Mouse (Mus musculus) embryonic fibroblast, embryonic 13.5 days (primary cell): ENCODE measurements around the gene Ccser2. TPM values are rescaled to one million over a fixed set of nuclear protein-coding genes. Genes with fewer than 3 reads are reported as not detected.

ENCODE experiments used
- H3K27ac ChIP-seq: 2 replicates; pipeline ENCODE4 v1.5.1; 2012; ENCODE audit warnings: low read length, control low read depth, inconsistent platforms; ENCODE audit not compliant: insufficient read depth
- H3K4me1 ChIP-seq: 2 replicates; pipeline ENCODE4 v1.6.1; 2011; ENCODE audit warnings: low read length; ENCODE audit not compliant: control insufficient read depth, insufficient read depth
- H3K4me3 ChIP-seq: 2 replicates; pipeline ENCODE4 v1.5.1; 2011; ENCODE audit warnings: mild to moderate bottlenecking, control low read depth, low read length; ENCODE audit not compliant: insufficient read depth
- CTCF ChIP-seq: IDR thresholded peaks from 2 replicates; pipeline ENCODE4 v1.5.1; 2011; ENCODE audit warnings: mild to moderate bottlenecking, control low read depth, low read length, moderate library complexity, borderline replicate concordance; ENCODE audit not compliant: insufficient read depth
- POLR2A ChIP-seq: IDR thresholded peaks from 2 replicates; pipeline ENCODE4 v1.6.1; 2011; ENCODE audit warnings: low read depth, mild to moderate bottlenecking, control low read depth, low read length, moderate library complexity
- polyA plus RNA-seq: library from polyadenylated mRNA; stranded (reverse); fragments of >200 nt; gene quantifications from 2 replicates; pipeline ENCODE4 v1.2.4, GENCODE M21; 2011; ENCODE audit warnings: low read depth; ENCODE audit not compliant: missing spikeins, insufficient read length

Ccser2 gene
- polyA plus RNA-seq, 1 experiment = 59.7 TPM

DNA sequence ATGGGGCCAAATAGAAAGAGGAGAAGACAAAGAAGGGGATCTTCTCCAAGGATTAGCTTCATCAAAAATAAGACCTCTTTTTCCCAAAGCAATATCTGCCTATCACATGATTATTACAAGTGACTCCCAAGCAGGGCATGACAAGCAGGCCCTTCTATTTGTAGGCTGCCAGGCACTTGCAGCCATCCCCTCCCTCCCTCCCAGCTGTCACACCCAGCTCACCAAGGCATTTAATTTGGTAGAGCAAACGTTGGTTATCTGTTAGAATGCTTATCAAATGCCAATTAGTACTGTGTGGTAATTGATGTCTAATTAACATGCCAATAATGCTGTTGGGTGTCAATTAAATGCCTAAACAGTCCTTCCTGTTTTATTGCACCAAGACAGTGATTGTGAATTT lies 119.7 kb downstream of the Ccser2 start:
- no peak overlapping the region for H3K4me3 ChIP-seq
- no peak overlapping the region for H3K27ac ChIP-seq
- TF ChIP-seq POLR2A = no peak
- no peak for TF ChIP-seq CTCF
- H3K4me1 ChIP-seq = no peaks in the 10 kb centered on the region

Other genes starting within 250 kb of the Ccser2 start
- gene Rgr, start 80.2 kb upstream of the Ccser2 start, polyA plus RNA-seq = not detected in 2 replicates
- gene Lrit1, start 86.1 kb upstream of the Ccser2 start, polyA plus RNA-seq = not detected in 2 replicates
- not detected in 2 replicates for gene Lrit2, start 99.2 kb upstream of the Ccser2 start, polyA plus RNA-seq
- gene Cdhr1, start 129.6 kb upstream of the Ccser2 start, polyA plus RNA-seq = 0.83 and 0.90 TPM in 2 replicates
- 0.72 TPM in 1 of 2 replicates, not detected in the other for gene 2610528A11Rik, start 145.2 kb upstream of the Ccser2 start, polyA plus RNA-seq
- 293 and 339 TPM in 2 replicates for gene Ghitm, start 166.5 kb upstream of the Ccser2 start, polyA plus RNA-seq